Mouse (Mus musculus): Measurements from ENCODE around the gene Fam168b. TPM values are rescaled to one million over a fixed set of nuclear protein-coding genes. Genes with fewer than 3 reads are reported as not detected.

Gene Fam168b
- polyA plus RNA-seq, 1 experiment: 63.2 TPM

DNA sequence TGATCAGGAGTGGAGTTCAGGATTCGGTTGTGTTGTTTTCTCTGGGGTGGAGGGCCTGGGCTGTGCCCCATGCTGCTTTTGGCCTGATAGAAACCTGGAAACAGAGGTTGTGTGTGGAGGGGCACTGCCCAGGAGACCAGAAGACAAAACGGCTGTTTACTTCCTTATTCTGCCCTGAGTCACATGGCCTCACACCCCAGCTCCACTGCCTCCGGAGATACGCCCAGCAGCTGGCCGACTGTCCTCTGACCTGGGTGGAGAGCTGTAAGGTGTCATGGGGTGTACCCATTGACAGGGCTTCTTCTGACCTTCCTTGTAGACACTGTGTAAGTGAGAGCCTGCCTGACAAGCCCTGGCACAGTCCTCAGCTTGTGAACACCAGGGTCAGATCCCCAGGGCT, 15.8 kb upstream of the Fam168b start:
- TF ChIP-seq FOSL1 (IDR thresholded peaks at IDR 0.05; ENCODE audit: insufficient read depth, low read length, poor library complexity, severe bottlenecking): no peak
- TF ChIP-seq USF1 (IDR thresholded peaks at IDR 0.05; ENCODE audit: low read depth): no peak
- TF ChIP-seq CTCF (IDR thresholded peaks at IDR 0.05; ENCODE audit: control insufficient read depth, insufficient read depth, insufficient read length): no peak
- no peak for TF ChIP-seq CEBPB (IDR thresholded peaks at IDR 0.05; ENCODE audit: low read depth)
- TF ChIP-seq MYOD1 (IDR thresholded peaks at IDR 0.05; ENCODE audit: control insufficient read depth, insufficient read length, low read depth): no peak
- TF ChIP-seq MYOG (IDR thresholded peaks at IDR 0.05; ENCODE audit: control insufficient read depth, extremely low read depth, insufficient read length): no peak
- TF ChIP-seq MAX (IDR thresholded peaks at IDR 0.05): no peak
- H3ac ChIP-seq (ENCODE audit: control insufficient read depth, insufficient read length, low read depth): no peak overlapping the region
- H3K79me3 ChIP-seq (ENCODE audit: low read depth): peaks cover 44% of the 10 kb centered on the region
- H3K4me3 ChIP-seq (ENCODE audit: insufficient read depth, poor library complexity, severe bottlenecking): no peak overlapping the region
- peaks cover 53% of the 10 kb centered on the region for H3K36me3 ChIP-seq (ENCODE audit: control insufficient read depth, insufficient read depth)
- H3K27me3 ChIP-seq (ENCODE audit: control insufficient read depth, insufficient read depth, insufficient read length): no peaks in the 10 kb centered on the region
- peaks cover 68% of the 10 kb centered on the region for H3K79me2 ChIP-seq (ENCODE audit: control insufficient read depth, insufficient read depth)

DNA sequence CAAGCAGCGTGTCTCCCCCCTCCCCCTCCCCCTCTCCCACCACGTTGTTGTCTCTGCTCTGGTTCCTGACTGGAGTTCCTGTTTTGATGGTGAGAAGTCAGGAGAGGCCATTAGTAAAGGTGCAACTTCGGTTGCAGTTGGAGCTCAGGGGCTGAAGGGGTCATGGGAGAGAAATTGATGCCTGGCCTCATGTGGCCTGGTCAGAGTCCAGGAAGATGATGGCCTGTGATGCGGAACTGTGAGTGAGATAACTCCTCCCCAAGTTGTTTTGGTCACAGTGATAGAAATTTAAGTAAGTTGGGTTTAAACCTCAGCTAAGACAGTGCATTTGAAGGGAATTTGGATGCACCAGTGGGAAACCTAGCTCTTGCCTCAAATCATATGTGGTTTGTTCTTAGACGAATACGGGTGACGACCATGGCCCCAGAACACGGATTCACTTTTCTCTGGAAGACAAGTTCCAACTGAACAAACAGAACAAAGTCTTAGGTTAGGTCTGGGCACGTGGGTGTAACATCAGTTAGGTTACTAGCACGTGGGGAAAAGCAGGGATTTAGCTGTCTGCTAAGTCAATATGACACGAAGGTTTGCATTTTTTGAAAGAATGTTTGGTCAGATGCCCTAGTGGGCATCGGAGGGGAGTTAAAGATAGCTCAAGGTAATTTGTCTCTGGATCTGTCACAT, 12.3 kb upstream of the Fam168b start:
- H3K79me3 ChIP-seq (ENCODE audit: low read depth): peaks cover 62% of the 10 kb centered on the region
- H3K79me2 ChIP-seq (ENCODE audit: control insufficient read depth, insufficient read depth): peaks cover 94% of the 10 kb centered on the region
- TF ChIP-seq MAX (IDR thresholded peaks at IDR 0.05) (no peak), MYOD1 (IDR thresholded peaks at IDR 0.05; ENCODE audit: control insufficient read depth, insufficient read length, low read depth) (no peak), CTCF (IDR thresholded peaks at IDR 0.05; ENCODE audit: control insufficient read depth, insufficient read depth, insufficient read length) (no peak), CEBPB (IDR thresholded peaks at IDR 0.05; ENCODE audit: low read depth) (no peak), MYOG (IDR thresholded peaks at IDR 0.05; ENCODE audit: control insufficient read depth, extremely low read depth, insufficient read length) (no peak), USF1 (IDR thresholded peaks at IDR 0.05; ENCODE audit: low read depth) (no peak), FOSL1 (IDR thresholded peaks at IDR 0.05; ENCODE audit: insufficient read depth, low read length, poor library complexity, severe bottlenecking) (no peak)
- no peak overlapping the region for H3ac ChIP-seq (ENCODE audit: control insufficient read depth, insufficient read length, low read depth)
- no peak overlapping the region for H3K4me3 ChIP-seq (ENCODE audit: insufficient read depth, poor library complexity, severe bottlenecking)
- H3K36me3 ChIP-seq (ENCODE audit: control insufficient read depth, insufficient read depth): peaks cover 31% of the 10 kb centered on the region
- no peaks in the 10 kb centered on the region for H3K27me3 ChIP-seq (ENCODE audit: control insufficient read depth, insufficient read depth, insufficient read length)

DNA sequence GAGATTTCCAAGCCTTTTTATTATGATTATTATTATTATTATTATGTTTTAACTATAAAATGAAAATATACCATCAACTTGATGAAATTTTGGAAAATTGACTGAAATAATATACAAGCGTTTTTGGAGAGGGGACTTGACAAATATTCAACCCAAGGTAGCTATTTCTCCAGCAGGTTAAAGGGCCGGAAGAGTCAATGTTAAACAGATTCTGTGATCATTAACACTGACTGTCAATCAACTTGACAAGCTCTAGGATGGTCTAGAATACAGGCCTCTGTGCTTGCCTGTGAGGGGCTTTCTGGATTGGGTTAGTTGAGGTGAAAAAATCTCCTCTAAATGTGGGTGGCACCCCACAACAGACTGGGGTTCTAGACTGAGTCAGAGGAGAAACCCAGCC, 10.9 kb upstream of the Fam168b start:
- Histone ChIP-seq H3K36me3 (ENCODE audit: control insufficient read depth, insufficient read depth) (peaks cover 19% of the 10 kb centered on the region), H3K4me3 (ENCODE audit: insufficient read depth, poor library complexity, severe bottlenecking) (no peak overlapping the region), H3K79me2 (ENCODE audit: control insufficient read depth, insufficient read depth) (peaks cover 88% of the 10 kb centered on the region), H3K27me3 (ENCODE audit: control insufficient read depth, insufficient read depth, insufficient read length) (no peaks in the 10 kb centered on the region), H3K79me3 (ENCODE audit: low read depth) (peaks cover 58% of the 10 kb centered on the region), H3ac (ENCODE audit: control insufficient read depth, insufficient read length, low read depth) (no peak overlapping the region)
- no peak for TF ChIP-seq FOSL1 (IDR thresholded peaks at IDR 0.05; ENCODE audit: insufficient read depth, low read length, poor library complexity, severe bottlenecking)
- no peak for TF ChIP-seq MYOD1 (IDR thresholded peaks at IDR 0.05; ENCODE audit: control insufficient read depth, insufficient read length, low read depth)
- no peak for TF ChIP-seq CEBPB (IDR thresholded peaks at IDR 0.05; ENCODE audit: low read depth)
- no peak for TF ChIP-seq MYOG (IDR thresholded peaks at IDR 0.05; ENCODE audit: control insufficient read depth, extremely low read depth, insufficient read length)
- no peak for TF ChIP-seq MAX (IDR thresholded peaks at IDR 0.05)
- no peak for TF ChIP-seq USF1 (IDR thresholded peaks at IDR 0.05; ENCODE audit: low read depth)
- TF ChIP-seq CTCF (IDR thresholded peaks at IDR 0.05; ENCODE audit: control insufficient read depth, insufficient read depth, insufficient read length): no peak

DNA sequence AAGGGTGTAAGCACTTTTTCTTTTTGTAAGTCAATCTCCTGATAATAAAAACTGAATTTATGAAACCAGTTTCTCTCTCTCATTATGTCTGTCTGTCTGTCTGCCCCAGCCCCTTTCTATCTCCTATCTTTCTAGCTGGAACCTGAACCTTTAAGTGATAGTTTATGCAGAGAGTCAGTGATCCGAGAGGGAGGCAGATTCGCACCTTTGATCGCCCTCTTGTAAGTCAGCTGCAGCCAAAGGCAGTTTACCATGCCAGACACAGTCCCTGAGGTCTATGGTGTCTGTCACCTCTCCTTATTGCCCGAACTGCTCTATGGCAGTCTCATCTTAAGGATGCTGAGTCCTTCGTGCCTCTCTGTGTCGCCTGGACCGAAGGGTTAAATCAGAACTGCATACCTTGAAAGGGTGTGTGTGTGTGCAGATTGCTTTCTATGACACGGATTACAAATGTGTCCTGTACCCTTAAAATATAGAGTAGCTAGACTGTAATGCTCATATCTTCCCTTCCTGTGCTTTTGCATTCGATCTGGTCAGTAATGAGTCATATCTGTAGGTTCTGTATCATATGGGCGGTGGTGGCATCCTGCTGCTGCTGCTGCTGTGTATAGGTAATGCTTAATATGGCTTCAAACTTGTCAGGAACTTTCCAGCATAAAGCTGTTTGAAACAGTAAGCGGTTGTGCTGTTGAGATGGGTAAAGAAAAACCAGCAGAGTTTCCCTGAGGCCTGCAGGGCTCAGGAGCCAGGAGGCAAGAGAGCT, 9.4 kb upstream of the Fam168b start:
- TF ChIP-seq FOSL1 (IDR thresholded peaks at IDR 0.05; ENCODE audit: insufficient read depth, low read length, poor library complexity, severe bottlenecking) (no peak), MAX (IDR thresholded peaks at IDR 0.05) (no peak), USF1 (IDR thresholded peaks at IDR 0.05; ENCODE audit: low read depth) (no peak), CTCF (IDR thresholded peaks at IDR 0.05; ENCODE audit: control insufficient read depth, insufficient read depth, insufficient read length) (no peak), MYOG (IDR thresholded peaks at IDR 0.05; ENCODE audit: control insufficient read depth, extremely low read depth, insufficient read length) (no peak), CEBPB (IDR thresholded peaks at IDR 0.05; ENCODE audit: low read depth) (no peak), MYOD1 (IDR thresholded peaks at IDR 0.05; ENCODE audit: control insufficient read depth, insufficient read length, low read depth) (no peak)
- H3K4me3 ChIP-seq (ENCODE audit: insufficient read depth, poor library complexity, severe bottlenecking): peak overlapping the region; percentile 15
- peaks cover 53% of the 10 kb centered on the region for H3K79me3 ChIP-seq (ENCODE audit: low read depth)
- no peaks in the 10 kb centered on the region for H3K27me3 ChIP-seq (ENCODE audit: control insufficient read depth, insufficient read depth, insufficient read length)
- peaks cover 8% of the 10 kb centered on the region for H3K36me3 ChIP-seq (ENCODE audit: control insufficient read depth, insufficient read depth)
- peaks cover 73% of the 10 kb centered on the region for H3K79me2 ChIP-seq (ENCODE audit: control insufficient read depth, insufficient read depth)
- H3ac ChIP-seq (ENCODE audit: control insufficient read depth, insufficient read length, low read depth): peak overlapping the region; percentile 58

DNA sequence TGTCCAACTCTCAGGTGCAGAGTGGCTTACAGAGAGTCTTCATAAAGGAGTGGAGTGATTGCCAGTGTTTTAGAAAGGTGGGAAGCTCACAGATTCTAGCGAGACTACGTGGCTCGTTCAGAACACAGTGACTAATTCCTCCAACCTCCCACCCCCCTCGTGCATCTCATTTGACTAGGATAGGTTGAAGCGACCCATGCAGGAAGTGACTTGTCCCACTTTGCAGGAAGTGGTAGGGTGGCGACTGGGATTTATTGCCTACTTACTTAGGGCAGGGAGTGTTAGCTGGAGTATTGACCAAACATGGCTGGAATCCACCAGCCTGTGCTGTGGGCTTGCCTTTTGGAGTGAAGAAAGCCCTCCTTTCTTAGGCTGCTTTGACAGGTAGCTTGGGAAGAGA, 8.7 kb upstream of the Fam168b start:
- H3K4me3 ChIP-seq (ENCODE audit: insufficient read depth, poor library complexity, severe bottlenecking): peak overlapping the region; percentile 15

More for the DNA sequence above, 8.7 kb upstream of the Fam168b start:
- Histone ChIP-seq H3ac (ENCODE audit: control insufficient read depth, insufficient read length, low read depth) (peak overlapping the region; percentile 33), H3K36me3 (ENCODE audit: control insufficient read depth, insufficient read depth) (peaks cover 8% of the 10 kb centered on the region), H3K79me2 (ENCODE audit: control insufficient read depth, insufficient read depth) (peaks cover 65% of the 10 kb centered on the region), H3K27me3 (ENCODE audit: control insufficient read depth, insufficient read depth, insufficient read length) (no peaks in the 10 kb centered on the region), H3K79me3 (ENCODE audit: low read depth) (peaks cover 46% of the 10 kb centered on the region)
- TF ChIP-seq USF1 (IDR thresholded peaks at IDR 0.05; ENCODE audit: low read depth) (no peak), MYOG (IDR thresholded peaks at IDR 0.05; ENCODE audit: control insufficient read depth, extremely low read depth, insufficient read length) (no peak), MAX (IDR thresholded peaks at IDR 0.05) (no peak), MYOD1 (IDR thresholded peaks at IDR 0.05; ENCODE audit: control insufficient read depth, insufficient read length, low read depth) (no peak), CTCF (IDR thresholded peaks at IDR 0.05; ENCODE audit: control insufficient read depth, insufficient read depth, insufficient read length) (no peak), FOSL1 (IDR thresholded peaks at IDR 0.05; ENCODE audit: insufficient read depth, low read length, poor library complexity, severe bottlenecking) (no peak), CEBPB (IDR thresholded peaks at IDR 0.05; ENCODE audit: low read depth) (no peak)

Measured in C2C12 (cell line).